Mouse (Mus musculus) frontal cortex, postnatal 14 days (tissue): ENCODE measurements around the gene Fam189b.
"Not testable (repeated sequence)": the region's sequence is repeated elsewhere in the genome, so short reads cannot be mapped to it uniquely, and the experiment has no call there.

ENCODE experiments used
- DNase-seq, 2 experiments: peaks; one replicate each; pipeline ENCODE4 v3.0.0; 2022; ENCODE audit warnings: low spot score in 2 of 2

Gene Fam189b

DNA sequence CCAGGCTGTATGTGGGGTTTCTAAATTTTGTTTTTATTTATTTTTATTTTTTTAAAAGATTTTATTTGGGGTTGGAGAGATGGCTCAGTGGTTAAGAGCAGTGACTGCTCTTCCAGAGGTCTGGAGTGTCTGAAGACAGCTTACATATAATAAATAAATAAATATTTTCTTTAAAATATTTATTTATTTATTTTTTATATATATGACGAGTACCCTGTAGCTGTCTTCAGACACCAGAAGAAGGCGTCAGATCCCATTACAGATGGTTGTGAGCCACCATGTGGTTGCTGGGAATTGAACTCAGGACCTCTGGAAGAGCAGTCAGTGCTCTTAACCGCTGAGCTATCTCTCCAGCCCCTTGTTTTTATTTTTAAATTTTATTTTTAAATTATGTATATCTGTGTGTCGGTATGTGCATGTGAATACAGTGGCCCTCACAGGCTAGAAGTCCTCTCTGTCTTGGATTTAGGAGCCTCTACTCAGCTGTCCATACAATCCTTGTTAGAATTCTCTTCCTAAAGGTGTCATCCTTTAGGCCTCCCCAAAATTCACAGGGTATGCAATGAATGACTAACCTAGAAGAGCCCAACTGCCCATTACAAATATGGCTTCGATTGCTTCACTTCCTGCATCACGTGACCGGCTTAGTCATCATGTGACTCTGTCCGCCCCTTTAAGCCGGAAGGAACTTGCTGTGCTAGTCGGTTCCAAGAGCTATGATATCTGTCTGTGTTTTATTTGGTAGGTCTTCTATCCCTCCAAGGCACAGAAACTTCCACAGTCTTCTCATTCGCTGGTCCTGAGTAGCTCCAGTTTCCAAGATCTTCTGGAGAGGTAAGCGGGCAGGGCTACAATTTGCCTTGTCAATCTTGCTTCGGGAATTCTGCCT lies 19.6 kb downstream of the Fam189b start, which contains the start of gene Gba:
Gene Gba (plus strand): TSS at position 676 of the 889 bp plus-strand sequence.
- DNase-seq, result peak; percentile 68 to 82

- DNase-seq, result no peak
Measured at GRCm38 (mm10) chr3:89203142-89203514, 20.2 kb downstream of the Fam189b start.

DNA sequence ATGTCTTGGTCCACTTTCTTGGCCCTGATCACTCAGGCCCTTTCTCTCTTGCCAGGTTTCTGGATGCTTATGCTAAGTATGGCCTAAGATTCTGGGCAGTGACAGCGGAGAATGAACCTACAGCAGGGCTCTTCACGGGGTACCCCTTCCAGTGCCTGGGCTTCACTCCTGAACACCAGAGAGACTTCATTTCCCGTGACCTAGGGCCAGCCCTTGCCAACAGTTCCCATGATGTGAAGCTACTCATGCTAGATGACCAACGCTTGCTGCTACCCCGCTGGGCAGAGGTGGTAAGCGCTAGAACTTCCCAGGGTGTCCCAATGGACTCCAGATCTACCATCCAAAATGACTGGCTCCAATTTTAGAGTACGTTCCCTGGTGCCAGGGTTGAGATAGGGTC lies 23.1 kb downstream of the Fam189b start:
- DNase-seq, result no peak

DNA sequence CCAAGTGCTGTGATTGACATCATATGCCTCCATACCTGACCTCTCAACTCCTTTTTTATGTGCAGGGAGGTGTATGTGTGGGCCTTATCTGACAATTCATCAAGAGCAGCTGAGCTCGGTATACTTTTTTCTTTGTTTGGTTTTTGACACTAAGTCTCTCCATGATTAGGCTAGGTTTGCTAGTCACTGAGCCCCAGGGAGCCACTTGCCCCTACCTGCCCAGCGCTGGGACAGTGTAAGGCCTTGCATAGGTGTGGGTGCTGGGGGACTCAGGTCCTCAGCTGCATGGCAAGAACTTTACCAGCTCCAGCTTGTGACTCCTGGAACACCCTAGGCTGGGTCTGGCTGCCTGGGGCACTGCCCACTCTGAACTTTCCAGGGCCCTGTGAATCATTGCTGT lies 23.8 kb downstream of the Fam189b start:
- no peak for DNase-seq

GRCm38 (mm10) chr3:89208075-89208657 lies 25.2 kb downstream of the Fam189b start:
- DNase-seq, result no peak

- no peak for DNase-seq
Measured at GRCm38 (mm10) chr3:89208736-89209135, 25.8 kb downstream of the Fam189b start.

DNA sequence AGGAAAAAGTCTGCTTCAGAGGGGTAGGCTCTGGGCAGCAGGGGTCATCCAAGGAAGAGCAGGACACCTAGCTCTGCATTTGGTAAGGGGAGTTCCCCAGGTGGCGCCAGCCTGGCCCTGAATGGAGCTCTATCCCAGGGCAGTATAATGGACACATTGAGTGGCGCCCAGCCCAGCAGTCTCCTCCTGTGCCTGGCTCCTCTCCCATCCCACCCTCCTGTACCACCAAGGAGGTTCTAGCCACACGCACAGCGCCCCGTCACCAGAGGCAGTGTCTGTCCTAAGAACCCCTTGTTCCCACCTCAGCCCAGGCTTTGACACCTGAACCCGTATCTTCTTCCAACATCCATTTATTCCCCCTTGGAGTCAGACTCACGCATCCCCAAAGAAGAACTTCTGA lies 26.8 kb downstream of the Fam189b start:
- DNase-seq, result no peak

GRCm38 (mm10) chr3:89210162-89210561 lies 27.2 kb downstream of the Fam189b start:
- DNase-seq, result no peak

DNA sequence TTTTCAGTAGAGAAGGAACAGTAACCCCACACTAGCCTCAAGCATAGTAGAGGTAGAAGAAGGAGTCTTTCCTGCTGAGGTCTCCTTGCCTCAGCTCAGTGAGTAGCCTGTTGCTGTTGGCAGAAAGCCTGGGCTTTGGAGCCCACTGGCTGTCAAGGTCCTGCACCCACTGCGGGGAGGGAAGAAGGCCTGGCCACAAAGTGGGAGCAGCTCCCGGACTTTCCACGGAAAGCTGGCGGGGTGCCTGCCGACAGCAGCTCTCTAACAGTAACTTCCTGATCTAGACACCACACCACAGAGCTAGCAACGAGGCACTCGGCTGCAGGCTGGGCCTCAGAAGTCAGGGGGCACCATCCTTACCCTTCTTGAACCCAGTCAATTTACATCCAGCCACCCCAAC lies 27.8 kb downstream of the Fam189b start:
- DNase-seq, result no peak

GRCm38 (mm10) chr3:89213803-89214530 lies 31.0 kb downstream of the Fam189b start:
- peak; percentile 81 to 86 for DNase-seq

- DNase-seq, result no peak
Measured at GRCm38 (mm10) chr3:89214681-89215411, 31.9 kb downstream of the Fam189b start, which contains the start of gene Thbs3. TSS of gene Thbs3 (plus strand) at chr3:89215180.

DNA sequence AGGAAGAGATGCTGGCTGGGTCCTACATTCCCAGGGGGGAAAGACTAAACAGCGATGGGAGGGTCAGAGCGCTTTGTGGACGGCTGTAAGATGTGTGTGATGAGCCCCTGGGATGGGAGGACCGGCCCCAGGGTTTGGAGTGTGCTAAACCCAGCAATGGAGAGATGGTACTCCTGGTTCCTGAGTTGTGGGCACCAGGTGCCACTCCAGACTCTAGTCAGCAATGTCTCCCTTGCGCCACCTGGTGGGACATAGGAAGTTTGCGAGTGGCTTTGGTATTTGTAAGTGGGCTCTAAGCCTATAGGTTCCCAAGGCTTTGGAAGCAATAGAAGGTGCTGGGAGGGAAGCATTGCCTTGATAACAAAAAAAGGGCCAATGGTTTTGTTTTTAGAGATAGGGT lies 32.9 kb downstream of the Fam189b start:
- peak in 1 of 2 experiments; percentile 77 for DNase-seq

GRCm38 (mm10) chr3:89216407-89216806 lies 33.5 kb downstream of the Fam189b start:
- DNase-seq, result not testable (repeated sequence)

DNA sequence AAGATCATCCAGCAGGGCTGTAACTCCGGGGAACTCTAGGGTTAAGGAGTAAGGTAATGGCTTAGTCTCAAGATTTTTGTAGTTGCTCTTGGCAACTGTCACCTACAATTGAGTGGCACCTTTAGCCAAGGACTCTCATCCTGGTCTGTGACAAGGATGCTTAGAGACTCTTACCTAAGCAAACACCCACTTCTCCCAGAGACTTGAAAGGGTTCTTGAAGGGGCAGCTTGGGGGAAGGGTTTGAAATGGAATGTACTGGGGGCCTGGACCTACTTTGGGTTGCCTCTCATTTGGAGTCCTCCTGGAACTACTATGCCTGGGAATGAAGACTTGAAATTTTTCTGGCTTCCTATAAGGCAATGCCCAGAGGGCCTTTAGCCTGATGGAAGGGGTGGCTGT lies 35.3 kb downstream of the Fam189b start:
- no peak for DNase-seq

DNA sequence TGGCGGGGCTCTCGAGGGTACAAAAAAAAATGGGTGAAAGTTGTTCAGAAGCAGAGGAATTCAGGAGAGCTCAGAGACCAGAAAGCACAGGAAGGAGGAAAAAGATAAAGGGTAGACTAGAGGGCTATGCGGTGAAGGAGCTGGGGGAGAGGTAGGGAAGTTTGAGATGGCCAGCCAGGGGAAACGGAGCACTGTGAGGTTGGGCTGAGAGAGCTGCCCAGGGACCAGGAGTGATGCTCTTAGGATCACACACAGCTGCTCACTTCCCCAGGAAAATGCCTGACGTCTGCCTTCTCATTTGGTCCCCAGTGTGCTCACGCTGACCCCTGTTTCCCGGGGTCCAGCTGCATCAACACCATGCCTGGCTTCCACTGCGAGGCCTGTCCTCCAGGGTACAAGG lies 36.6 kb downstream of the Fam189b start:
- DNase-seq, result no peak

- DNase-seq, result no peak
Measured at GRCm38 (mm10) chr3:89221167-89221566, 38.2 kb downstream of the Fam189b start.

GRCm38 (mm10) chr3:89224796-89225195 lies 41.9 kb downstream of the Fam189b start:
- DNase-seq, result no peak

DNA sequence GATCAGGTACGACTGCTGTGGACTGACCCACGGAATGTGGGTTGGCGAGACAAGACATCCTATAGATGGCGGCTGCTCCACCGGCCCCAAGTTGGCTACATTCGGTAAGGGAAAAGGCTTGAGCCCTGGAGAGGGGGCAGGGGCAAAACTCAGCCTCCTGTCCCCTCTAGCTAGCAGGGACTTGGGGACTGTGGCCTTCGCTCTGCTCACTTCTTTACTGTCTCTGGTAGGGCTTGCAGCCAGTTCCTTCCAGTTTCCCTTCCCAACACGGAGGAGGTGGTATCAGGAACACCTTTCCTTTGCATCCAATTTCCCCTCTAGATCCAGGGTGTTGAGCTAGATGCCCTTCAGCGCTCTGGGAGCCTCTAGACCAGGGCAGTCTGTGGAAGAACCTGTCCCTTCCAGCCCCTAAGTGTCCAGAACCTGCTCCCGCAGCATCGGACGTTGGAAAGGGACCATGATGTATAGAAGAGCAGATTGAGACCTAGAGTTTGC lies 42.4 kb downstream of the Fam189b start:
- DNase-seq, result no peak

DNA sequence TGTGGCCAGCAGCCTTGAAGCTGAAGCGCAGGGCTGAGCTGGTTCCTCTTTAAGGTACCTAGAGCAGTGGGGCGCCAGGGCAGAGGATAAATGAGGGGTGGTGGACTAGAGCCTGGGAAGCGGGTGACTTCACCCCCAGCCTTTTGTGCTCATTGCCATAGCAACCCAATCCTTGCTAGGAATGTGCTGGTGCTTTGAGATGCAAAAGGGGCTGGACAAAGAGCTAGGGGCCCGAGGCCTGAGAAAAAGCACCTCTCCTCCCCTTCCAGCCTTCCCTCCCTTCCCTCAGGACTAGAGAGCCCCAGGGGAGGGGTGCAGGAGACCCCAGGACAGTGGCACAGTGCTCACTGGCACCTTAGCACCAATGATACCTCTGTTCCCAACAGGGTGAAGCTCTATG lies 43.0 kb downstream of the Fam189b start:
- DNase-seq, result no peak

DNA sequence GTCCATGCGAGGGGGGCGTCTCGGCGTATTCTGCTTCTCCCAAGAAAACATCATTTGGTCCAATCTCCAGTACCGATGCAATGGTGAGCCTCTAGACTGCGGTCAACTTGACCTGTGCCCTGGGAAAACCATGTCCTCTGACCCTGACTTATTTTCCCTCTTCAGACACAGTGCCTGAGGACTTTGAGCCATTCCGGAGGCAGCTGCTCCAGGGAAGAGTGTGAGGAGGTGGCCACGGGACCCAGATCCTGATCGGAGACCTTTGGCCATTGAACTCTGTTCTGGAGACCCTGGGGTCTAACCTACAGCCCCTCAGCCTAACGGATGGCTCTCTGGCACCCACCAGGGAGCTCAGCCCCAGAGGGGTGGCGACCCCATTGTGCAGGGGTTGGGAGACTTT lies 43.4 kb downstream of the Fam189b start:
- no peak for DNase-seq

GRCm38 (mm10) chr3:89226900-89227299 lies 44.0 kb downstream of the Fam189b start, which contains the start of gene Mtx1:
TSS of gene Mtx1 (minus strand) at chr3:89227088.
- DNase-seq, result no peak
